Mouse (Mus musculus) inflammation-experienced regulatory T-cells (primary cell): ENCODE measurements around the gene P4ha1. TPM values are rescaled to one million over a fixed set of nuclear protein-coding genes. Genes with fewer than 3 reads are reported as not detected.

Experiments used
- polyA plus RNA-seq, 2 experiments: library from polyadenylated mRNA; unstranded; fragments of 100-300 nt; shearing (Covaris generic); gene quantifications; one replicate each; pipeline ENCODE4 v1.2.1; 2017

P4ha1 gene
- 10 to 100 TPM; 45.8 to 67.5 TPM for polyA plus RNA-seq

GRCm38 (mm10) chr10:59323100-59323487 is at the start of gene P4ha1:
TSS of gene P4ha1 (plus strand) at chr10:59323296.

GRCm38 (mm10) chr10:59395461-59395860 is 72.4 kb downstream of the P4ha1 start, which contains the start of gene Gm10273:
TSS of gene Gm10273 (plus strand) at chr10:59395632.

GRCm38 (mm10) chr10:59402899-59403792 is 80.0 kb downstream of the P4ha1 start, which contains the start of gene Pla2g12b:
TSS of gene Pla2g12b (plus strand) at chr10:59403660.

Other genes starting within 250 kb of the P4ha1 start
- 1 to 10 TPM in 1 of 2 experiments, under 1 TPM in 1; 0.28 to 2.0 TPM for gene Sept10, start 101.4 kb upstream of the P4ha1 start, polyA plus RNA-seq
- under 1 TPM; 0.37 to 0.80 TPM for gene Sowahc, start 101.3 kb upstream of the P4ha1 start, polyA plus RNA-seq
- gene Gm10273, start 72.3 kb downstream of the P4ha1 start, polyA plus RNA-seq, result 100 to 1,000 TPM in 1 of 2 experiments, 10 to 100 TPM in 1; 77.1 to 116 TPM
- under 1 TPM; 0.48 to 0.53 TPM for gene Pla2g12b, start 80.4 kb downstream of the P4ha1 start, polyA plus RNA-seq
- gene Oit3, start 118.5 kb downstream of the P4ha1 start, polyA plus RNA-seq, result under 1 TPM in 1 of 2 experiments, not detected in 1; 0.12 TPM